Comparison of ENCODE assay signal across 14 mouse cellular contexts in genomic region chr19:55585270-55586224, GRCm38 (mm10).
DNase-seq lines count a peak whose midpoint lies in the region; ATAC-seq and TF ChIP-seq lines count a peak whose summit lies in the region.
"Had no signal": no experiment of that assay in that cellular context is flagged by ENCODE, and none has a peak within 500 bp of the region (broad histone marks: within the 10 kb centered on the region; RNA-seq: fewer than 3 reads in every experiment).

No protein-coding gene starts in this region.

- 62% methylated on average over 18 of the region's 18 CpGs for WGBS in heart, adult 2 months
- WGBS in intestine, postnatal 0 days = 43% methylated on average over 18 of the region's 18 CpGs

- no peak overlapping the region for H3K4me3 ChIP-seq in heart, adult 2 months
- H3K4me3 ChIP-seq in intestine, postnatal 0 days (ENCODE audit: low read depth, low read length) = no peak overlapping the region
- H3K4me3 ChIP-seq: liver, embryonic 13.5 days had no signal

- no peaks in the 10 kb centered on the region for H3K27me3 ChIP-seq in heart, adult 2 months (ENCODE audit: control insufficient read depth, insufficient read depth, low read length)
- H3K27me3 ChIP-seq in intestine, postnatal 0 days (replicated peaks; ENCODE audit: control insufficient read depth, insufficient read depth, low read length) = no peaks in the 10 kb centered on the region
- H3K27me3 ChIP-seq: liver, embryonic 13.5 days had no signal

- no peaks in the 10 kb centered on the region for H3K79me2 ChIP-seq in heart, adult 2 months (replicated peaks; ENCODE audit: control insufficient read depth, insufficient read depth, low read length)

- H3K27ac ChIP-seq in heart, adult 2 months = peak overlapping the region; percentile 1; the same call in 1 of the 2 replicates
- H3K27ac ChIP-seq in intestine, postnatal 0 days (ENCODE audit: low read depth, low read length) = no peak overlapping the region
- H3K27ac ChIP-seq: hindbrain, postnatal 0 days; liver, embryonic 13.5 days had no signal

- 0 out of 2 replicates have a peak, but pooled peaks have one; percentile 45 for TF ChIP-seq EP300 in heart, adult 2 months (IDR thresholded peaks at IDR 0.05; ENCODE audit: insufficient read depth, low read depth, low read length)

- peaks cover 2% of the 10 kb centered on the region; the same call in 1 of the 2 replicates for H3K4me1 ChIP-seq in heart, adult 2 months (ENCODE audit: control insufficient read depth, insufficient read depth, low read length)
- peaks cover 5% of the 10 kb centered on the region; the same call in 1 of the 2 replicates for H3K4me1 ChIP-seq in intestine, postnatal 0 days (replicated peaks; ENCODE audit: control insufficient read depth, insufficient read depth, low read length)

- ATAC-seq in granulocyte monocyte progenitor cell, adult 5-6 weeks (replicated peaks; ENCODE audit: poor library complexity, severe bottlenecking) = peak; percentile 8; the same call in 1 of the 2 replicates
- peak; percentile 74 for ATAC-seq in intestine, postnatal 0 days
- ATAC-seq: hindbrain, postnatal 0 days had no signal

- DNase-seq in heart, adult 2 months = peak in 1 of 2 experiments; percentile 34
- DNase-seq in heart, postnatal 4 days = no peak
- DNase-seq in ZHBTc4 (ENCODE audit: low read depth, low spot score) = peak; percentile 52
- DNase-seq in thymus, postnatal 36 days = no peak
- DNase-seq in layer of hippocampus, postnatal 14 days (ENCODE audit: low spot score in 2 of 2) = no peak
- DNase-seq in natural killer cell, adult 2 months (ENCODE audit: low spot score in 2 of 2) = no peak
- DNase-seq: cerebellum, adult 11-12 months; liver, embryonic 13.5 days; lung, postnatal 14 days; midbrain, embryonic 14.5 days; right cerebral cortex, postnatal 4 days had no signal

- no peak for TF ChIP-seq CTCF in heart, adult 2 months (IDR thresholded peaks at IDR 0.05)
- peak; percentile 47 for TF ChIP-seq CTCF in intestine, postnatal 0 days (IDR thresholded peaks at IDR 0.05; ENCODE audit: low read depth)

- H3K4me2 ChIP-seq in intestine, postnatal 0 days (replicated peaks; ENCODE audit: low read depth) = peak overlapping the region; percentile 13; the same call in 1 of the 2 replicates
- H3K4me2 ChIP-seq: liver, embryonic 13.5 days had no signal

- intact Hi-C loops in heart, adult 2 months (cut with DNase I) = no loop called here

- H3K9ac ChIP-seq in heart, adult 2 months (ENCODE audit: low read depth, low read length) = no peak overlapping the region
- no peak overlapping the region for H3K9ac ChIP-seq in intestine, postnatal 0 days (ENCODE audit: low read depth, low read length)
- H3K9ac ChIP-seq: liver, embryonic 13.5 days had no signal

- TF ChIP-seq POLR2A in heart, adult 2 months (IDR thresholded peaks at IDR 0.05; ENCODE audit: insufficient read depth, low read depth, low read length) = 0 out of 2 replicates have a peak, but pooled peaks have one; percentile 18

- no peaks in the 10 kb centered on the region for H3K36me3 ChIP-seq in heart, adult 2 months (ENCODE audit: control insufficient read depth, insufficient read depth, low read length)
- no peaks in the 10 kb centered on the region for H3K36me3 ChIP-seq in intestine, postnatal 0 days (ENCODE audit: control insufficient read depth, insufficient read depth)
- H3K36me3 ChIP-seq: liver, embryonic 13.5 days had no signal

- no peaks in the 10 kb centered on the region for H3K9me3 ChIP-seq in intestine, postnatal 0 days (ENCODE audit: control insufficient read depth)
- H3K9me3 ChIP-seq: liver, embryonic 13.5 days had no signal
